Mouse (Mus musculus) limb, embryonic 12.5 days (tissue): ENCODE results near the gene Braf. TPM values are rescaled to one million over a fixed set of nuclear protein-coding genes. Genes with fewer than 3 reads are reported as not detected.

ENCODE experiments used
- ATAC-seq: fragments of 200-750 bp; cut with Nextera tagmentation; 2 replicates; pipeline ENCODE4 v1.8.0; 2017; ENCODE audit warnings: low read depth, moderate TSS enrichment; ENCODE audit not compliant: insufficient number of reproducible peaks, insufficient read depth, low FRiP score, low TSS enrichment
- H3K27ac ChIP-seq: fragments of 300-500 bp; sonication (generic); 2 replicates; pipeline ENCODE4 v1.5.1; 2016; ENCODE audit warnings: mild to moderate bottlenecking, moderate library complexity
- H3K27me3 ChIP-seq: fragments of 300-500 bp; sonication (generic); 2 replicates; pipeline ENCODE4 v1.6.1; 2016; ENCODE audit warnings: mild to moderate bottlenecking, moderate library complexity
- H3K36me3 ChIP-seq: fragments of 300-500 bp; sonication (generic); 2 replicates; pipeline ENCODE4 v1.6.1; 2016; ENCODE audit warnings: mild to moderate bottlenecking, moderate library complexity
- H3K4me1 ChIP-seq: fragments of 300-500 bp; sonication (generic); replicated peaks from 2 replicates; pipeline ENCODE4 v1.6.1; 2016
- H3K4me2 ChIP-seq: fragments of 300-500 bp; sonication (generic); 2 replicates; pipeline ENCODE4 v1.6.1; 2016; ENCODE audit warnings: mild to moderate bottlenecking, moderate library complexity
- H3K4me3 ChIP-seq: fragments of 300-500 bp; sonication (generic); replicated peaks from 2 replicates; pipeline ENCODE4 v1.5.1; 2016; ENCODE audit warnings: mild to moderate bottlenecking
- H3K9ac ChIP-seq: fragments of 300-500 bp; sonication (generic); replicated peaks from 2 replicates; pipeline ENCODE4 v1.6.1; 2016; ENCODE audit warnings: mild to moderate bottlenecking, moderate library complexity
- H3K9me3 ChIP-seq: fragments of 300-500 bp; sonication (generic); 2 replicates; pipeline ENCODE4 v1.6.1; 2016; ENCODE audit warnings: mild to moderate bottlenecking, moderate library complexity
- WGBS: fragments of 180-500 bp; shearing (Covaris S2); methylation state at CpG from one replicate; pipeline ENCODE4 v1.1.7; 2016; 5-methylcytosine and 5-hydroxymethylcytosine counted together
- polyA plus RNA-seq: library from polyadenylated mRNA; unstranded; fragments of >200 nt; fragmentation: Nextera tagmentation; extraction: Ambion mirVana; gene quantifications from 2 replicates; pipeline ENCODE4 v1.2.1, GENCODE M21; 2016

Braf gene
- polyA plus RNA-seq, 1 experiment from 2014 or later = 19.4 TPM

- no peak overlapping the region for H3K4me2 ChIP-seq
- H3K27ac ChIP-seq = no peak overlapping the region
- no peaks in the 10 kb centered on the region for H3K27me3 ChIP-seq
- 89% methylated on average over 7 of the region's 7 CpGs for WGBS
- peaks cover 73% of the 10 kb centered on the region for H3K36me3 ChIP-seq
- H3K4me3 ChIP-seq = no peak overlapping the region
- no peak overlapping the region for H3K9ac ChIP-seq
- H3K9me3 ChIP-seq = no peaks in the 10 kb centered on the region
- no peak for ATAC-seq
- peaks cover 5% of the 10 kb centered on the region for H3K4me1 ChIP-seq
Measured at GRCm38 (mm10) chr6:39579552-39579951, 145.7 kb downstream of the Braf start.

- Histone ChIP-seq H3K4me1 (peaks cover 12% of the 10 kb centered on the region), H3K9me3 (no peaks in the 10 kb centered on the region), H3K4me2 (peak overlapping the region; percentile 84), H3K27ac (no peak overlapping the region), H3K27me3 (no peaks in the 10 kb centered on the region), H3K36me3 (peaks cover 30% of the 10 kb centered on the region), H3K4me3 (peak overlapping the region; percentile 87), H3K9ac (0 out of 2 replicates have a peak overlapping the region, but pooled peaks have one; percentile 86)
- WGBS = 68% methylated on average over 7 of the region's 7 CpGs
- ATAC-seq = no peak
Measured at GRCm38 (mm10) chr6:39574951-39575350, 150.3 kb downstream of the Braf start.

GRCm38 (mm10) chr6:39574555-39574869, 150.8 kb downstream of the Braf start:
- peak overlapping the region; percentile 91; the same call in 1 of the 2 replicates for H3K27ac ChIP-seq
- H3K9ac ChIP-seq = peak overlapping the region; percentile 86
- peaks cover 12% of the 10 kb centered on the region for H3K4me1 ChIP-seq
- peak overlapping the region; percentile 84 for H3K4me2 ChIP-seq
- H3K27me3 ChIP-seq = no peaks in the 10 kb centered on the region
- H3K4me3 ChIP-seq = peak overlapping the region; percentile 87
- H3K9me3 ChIP-seq = no peaks in the 10 kb centered on the region
- 23% methylated on average over 10 of the region's 10 CpGs for WGBS
- peaks cover 27% of the 10 kb centered on the region for H3K36me3 ChIP-seq
- ATAC-seq = peak; percentile 35; the same call in 1 of the 2 replicates

- Histone ChIP-seq H3K9me3 (no peaks in the 10 kb centered on the region), H3K27ac (peak within 1 kb of the TSS; percentile 91), H3K4me3 (peak within 1 kb of the TSS; percentile 87), H3K4me1 (peaks cover 12% of the 10 kb centered on the region), H3K4me2 (peak within 1 kb of the TSS; percentile 84), H3K36me3 (peaks cover 22% of the 10 kb centered on the region), H3K27me3 (no peaks in the 10 kb centered on the region), H3K9ac (peak within 1 kb of the TSS; percentile 86)
- peak; percentile 87 for ATAC-seq
- under 1% methylated on average over 49 of the region's 49 CpGs for WGBS
Measured at GRCm38 (mm10) chr6:39573791-39574554, 151.3 kb downstream of the Braf start, which contains the start of gene Adck2. TSS of gene Adck2 (plus strand) at chr6:39573873.

GRCm38 (mm10) chr6:39570426-39570825, 154.8 kb downstream of the Braf start:
- peaks cover 12% of the 10 kb centered on the region for H3K4me1 ChIP-seq
- no peak overlapping the region for H3K27ac ChIP-seq
- no peak for ATAC-seq
- H3K36me3 ChIP-seq = no peaks in the 10 kb centered on the region
- 55% methylated on average over 3 of the region's 3 CpGs for WGBS
- H3K27me3 ChIP-seq = no peaks in the 10 kb centered on the region
- H3K4me2 ChIP-seq = no peak overlapping the region
- no peaks in the 10 kb centered on the region for H3K9me3 ChIP-seq
- no peak overlapping the region for H3K4me3 ChIP-seq
- no peak overlapping the region for H3K9ac ChIP-seq

- H3K4me2 ChIP-seq = no peak overlapping the region
- 19% methylated on average over 5 of the region's 5 CpGs for WGBS
- H3K9ac ChIP-seq = no peak overlapping the region
- no peaks in the 10 kb centered on the region for H3K27me3 ChIP-seq
- no peak for ATAC-seq
- H3K9me3 ChIP-seq = no peaks in the 10 kb centered on the region
- no peaks in the 10 kb centered on the region for H3K4me1 ChIP-seq
- H3K36me3 ChIP-seq = no peaks in the 10 kb centered on the region
- H3K27ac ChIP-seq = no peak overlapping the region
- H3K4me3 ChIP-seq = no peak overlapping the region
Measured at GRCm38 (mm10) chr6:39567528-39567927, 157.7 kb downstream of the Braf start.

- no peak overlapping the region for H3K4me3 ChIP-seq
- no peak overlapping the region for H3K27ac ChIP-seq
Measured at GRCm38 (mm10) chr6:39562166-39563015, 162.9 kb downstream of the Braf start.

GRCm38 (mm10) chr6:39559276-39559939, 165.9 kb downstream of the Braf start:
- WGBS = 36% methylated on average over 6 of the region's 6 CpGs
- Histone ChIP-seq H3K27ac (0 out of 2 replicates have a peak overlapping the region, but pooled peaks have one; percentile 41), H3K36me3 (peaks cover 5% of the 10 kb centered on the region; the same call in 1 of the 2 replicates), H3K4me2 (no peak overlapping the region), H3K27me3 (no peaks in the 10 kb centered on the region), H3K4me1 (peaks cover 35% of the 10 kb centered on the region), H3K4me3 (no peak overlapping the region), H3K9ac (no peak overlapping the region), H3K9me3 (no peaks in the 10 kb centered on the region)
- ATAC-seq = no peak

More at GRCm38 (mm10) chr6:39562166-39563015, 162.9 kb downstream of the Braf start:
- Histone ChIP-seq H3K9ac (no peak overlapping the region), H3K4me2 (0 out of 2 replicates have a peak overlapping the region, but pooled peaks have one; percentile 9), H3K9me3 (no peaks in the 10 kb centered on the region), H3K36me3 (no peaks in the 10 kb centered on the region), H3K27me3 (no peaks in the 10 kb centered on the region), H3K4me1 (peaks cover 19% of the 10 kb centered on the region)
- ATAC-seq = no peak
- 26% methylated on average over 23 of the region's 23 CpGs for WGBS

GRCm38 (mm10) chr6:39557723-39558261, 167.5 kb downstream of the Braf start, which contains the start of gene Dennd2a:
TSS of gene Dennd2a (minus strand) at chr6:39557867.
- peak within 1 kb of the TSS; percentile 78 for H3K4me2 ChIP-seq
- peak within 1 kb of the TSS; percentile 97 for H3K27ac ChIP-seq
- peak within 1 kb of the TSS; percentile 93 for H3K4me3 ChIP-seq
- peak within 1 kb of the TSS; percentile 94 for H3K9ac ChIP-seq
- 1% methylated on average over 49 of the region's 50 CpGs for WGBS
- peaks cover 35% of the 10 kb centered on the region for H3K4me1 ChIP-seq
- H3K27me3 ChIP-seq = no peaks in the 10 kb centered on the region
- ATAC-seq = peak; percentile 93
- H3K36me3 ChIP-seq = peaks cover 13% of the 10 kb centered on the region
- no peaks in the 10 kb centered on the region for H3K9me3 ChIP-seq

- WGBS = under 1% methylated on average over 46 of the region's 54 CpGs
- Histone ChIP-seq H3K27ac (peak overlapping the region; percentile 97), H3K9me3 (no peaks in the 10 kb centered on the region), H3K27me3 (no peaks in the 10 kb centered on the region), H3K36me3 (peaks cover 13% of the 10 kb centered on the region), H3K4me1 (peaks cover 38% of the 10 kb centered on the region), H3K4me3 (peak overlapping the region; percentile 93), H3K4me2 (peak overlapping the region; percentile 78), H3K9ac (peak overlapping the region; percentile 94)
- peak; percentile 54 for ATAC-seq
Measured at GRCm38 (mm10) chr6:39556900-39557659, 168.2 kb downstream of the Braf start.
